Mouse (Mus musculus) kidney, adult 10 weeks (tissue): ENCODE data around the gene Gm20388. TPM values are rescaled to one million over a fixed set of nuclear protein-coding genes. Genes with fewer than 3 reads are reported as not detected.

Source experiments
- polyA plus RNA-seq: library from polyadenylated mRNA; stranded (reverse); fragments of 350-450 nt; fragmentation: Illumina TruSeq; extraction: RNeasy Lipid Tissue Mini Kit (QIAGEN cat#74804); gene quantifications from one replicate; pipeline ENCODE4 v1.2.3, GENCODE M21; 2014; ENCODE audit warnings: low read depth, low replicate concordance

The Gm20388 gene
- polyA plus RNA-seq: 3.9 TPM

DNA sequence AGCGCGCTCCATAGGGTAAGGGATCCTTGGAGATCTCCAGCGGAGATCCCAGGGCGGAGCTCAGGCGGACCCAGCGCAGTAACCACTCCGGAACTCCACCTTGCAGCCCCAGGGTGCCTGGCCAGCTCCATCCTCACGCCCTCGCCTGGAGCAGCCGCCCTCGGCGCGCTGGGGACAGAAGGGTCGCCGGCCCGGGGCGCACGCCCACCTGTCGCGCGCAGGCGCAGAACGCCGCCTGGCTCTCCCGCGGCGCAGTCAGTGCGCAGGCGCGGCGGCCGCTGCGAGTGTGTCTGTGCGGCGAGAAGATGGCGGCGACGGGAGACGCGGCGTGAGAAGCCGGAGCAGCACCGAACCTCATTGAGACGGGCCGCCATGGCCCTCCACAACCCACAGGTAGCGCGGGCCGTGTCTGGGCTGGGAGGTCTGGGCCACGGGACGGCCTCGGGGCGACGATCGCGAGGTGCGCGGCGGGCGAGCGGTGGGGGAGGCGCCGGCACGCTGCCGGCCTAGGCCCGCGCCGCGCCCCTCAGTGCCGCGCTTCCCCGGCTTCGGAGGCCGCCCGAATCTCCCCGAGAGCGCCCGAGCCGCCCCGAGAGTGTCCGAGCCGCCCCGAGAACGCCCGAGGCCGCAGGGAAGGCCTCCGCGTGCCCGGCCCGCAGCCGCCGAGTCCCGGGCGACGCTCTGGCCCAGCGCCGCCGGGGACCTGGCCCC, at the start of gene Gm20388:
Gm20388 (plus strand) TSS at position 295 of the 711 bp plus-strand sequence.

DNA sequence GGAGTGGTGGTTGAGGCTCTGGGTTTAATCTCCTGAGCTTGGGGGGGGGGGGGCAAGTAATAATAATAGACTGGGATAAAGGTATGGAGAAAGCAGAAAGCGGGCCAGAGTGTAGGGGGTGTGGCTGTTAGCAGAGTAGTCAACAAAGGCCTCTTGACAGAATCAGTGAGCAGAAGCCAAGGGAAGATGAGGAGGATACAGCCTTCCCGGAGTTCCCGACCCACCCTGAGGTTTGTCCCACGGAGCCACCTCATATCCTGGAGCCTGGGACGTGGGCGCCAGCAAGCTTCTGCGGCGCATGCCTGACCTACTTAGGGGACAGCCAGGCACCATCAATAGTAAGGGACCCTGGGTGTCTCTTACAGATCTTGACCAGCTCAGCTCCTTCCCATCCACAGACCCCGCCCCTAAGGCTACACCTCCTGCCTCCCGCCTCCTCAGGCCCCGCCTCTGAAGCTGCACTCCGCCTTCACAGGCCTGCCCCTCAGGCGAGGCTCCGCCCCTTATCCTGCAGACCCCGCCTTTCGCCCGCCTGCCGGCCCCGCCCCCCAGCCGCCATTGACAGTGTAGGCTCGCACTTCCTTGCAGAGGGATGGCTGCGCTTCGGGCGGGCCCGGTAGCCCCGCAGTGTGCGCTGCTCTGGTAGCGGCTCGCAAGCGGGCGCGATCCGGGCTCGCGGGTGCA, 48.8 kb upstream of the Gm20388 start, which contains the start of gene Klhl36:
Klhl36 (plus strand) TSS at position 561 of the 684 bp plus-strand sequence.

DNA sequence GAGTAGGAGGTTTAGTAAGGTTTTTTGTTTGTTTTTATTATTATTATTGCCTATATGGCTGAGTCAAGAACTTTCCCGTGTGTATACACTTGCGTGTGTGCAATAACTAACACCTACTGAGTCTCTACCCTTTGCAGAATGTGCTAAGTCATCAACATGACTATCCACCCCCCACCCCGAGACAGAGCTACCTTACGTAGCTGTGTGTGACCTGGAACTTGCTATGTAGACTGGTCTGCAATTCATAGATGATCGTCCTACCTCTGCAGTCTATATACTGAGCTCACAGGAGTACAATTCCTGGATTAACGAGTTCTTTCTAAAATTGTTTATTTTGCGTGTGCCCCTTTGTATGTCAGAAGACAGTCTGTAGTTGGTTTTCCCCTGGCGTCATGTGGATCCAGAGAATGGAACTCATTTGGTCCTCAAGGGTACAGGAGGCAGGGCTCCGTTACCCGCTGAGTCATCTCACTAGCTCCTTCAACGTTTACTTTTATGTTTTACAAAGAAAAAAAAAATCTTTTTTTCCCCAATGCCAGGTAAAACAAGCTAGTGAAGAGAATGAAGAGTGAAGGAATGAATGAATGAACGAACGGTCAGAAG, 596 bp upstream of the Gm20388 start, which contains the start of gene Usp10:
Usp10 (plus strand) TSS at position 417 of the 603 bp plus-strand sequence.

DNA sequence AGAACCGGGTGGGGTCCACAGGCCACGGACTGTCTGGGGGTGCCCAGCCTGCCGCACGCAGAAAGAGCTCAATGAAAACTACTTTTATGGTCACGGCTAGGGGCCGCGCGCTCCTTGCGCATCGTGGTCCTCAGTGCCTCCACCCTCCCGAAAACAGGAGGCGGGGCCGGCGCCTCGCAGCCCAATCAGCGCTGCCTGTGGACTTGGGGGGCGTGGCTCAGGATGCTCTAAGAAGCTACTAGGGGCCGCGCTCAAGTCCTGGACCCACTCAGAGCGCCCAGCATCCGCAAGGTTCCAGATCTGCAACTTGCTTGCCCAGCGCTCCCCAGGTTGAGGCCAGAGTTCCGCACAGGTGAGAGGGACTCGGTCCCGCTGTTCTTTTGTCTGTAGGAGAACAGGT, 81.6 kb downstream of the Gm20388 start, which contains the start of gene Crispld2:
Crispld2 (plus strand) TSS at position 190 of the 400 bp plus-strand sequence.

DNA sequence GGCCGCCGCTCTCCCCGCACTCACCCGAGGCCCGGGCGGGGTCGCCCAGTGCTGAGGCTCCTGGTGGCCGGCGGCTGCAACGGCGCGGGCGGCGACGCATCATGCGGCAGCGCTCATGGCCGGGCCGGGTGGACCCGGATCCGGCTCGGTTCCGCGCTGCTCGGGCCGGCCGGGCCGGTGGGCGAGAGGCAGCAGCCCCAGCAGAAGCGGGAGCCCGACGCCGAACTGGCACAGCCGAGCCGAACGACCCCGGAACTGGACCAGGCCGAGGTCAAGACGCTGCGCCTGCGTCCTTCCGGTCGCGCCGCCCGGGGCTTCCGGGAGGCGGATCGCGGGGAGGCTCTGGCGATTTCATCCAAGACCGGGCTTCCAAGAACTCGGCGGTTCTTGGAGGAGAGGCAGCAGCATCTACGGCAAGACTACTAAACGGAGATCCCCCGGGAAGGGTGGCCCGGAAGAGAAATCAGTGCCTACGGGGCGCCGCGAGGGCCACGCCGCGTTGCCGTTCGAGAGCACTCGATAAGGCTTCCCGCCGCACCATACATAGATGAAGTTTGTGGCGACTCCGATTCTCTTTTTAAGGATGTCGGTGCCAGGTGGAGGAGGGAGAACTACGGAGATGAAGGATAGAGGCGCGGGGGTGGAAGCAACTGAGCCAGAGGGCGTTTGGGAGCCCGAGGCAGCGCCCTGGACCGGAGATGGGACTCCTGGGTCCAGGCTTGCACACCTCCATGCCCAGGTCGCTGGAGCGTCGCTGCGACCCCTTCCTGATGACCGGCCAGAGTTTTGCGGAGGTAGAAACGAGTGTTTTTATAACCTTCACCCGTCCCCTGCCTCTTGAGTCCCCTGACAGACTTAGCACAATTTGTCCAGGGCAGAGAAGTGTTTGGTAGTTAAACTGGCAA, 190.7 kb downstream of the Gm20388 start, which contains the start of gene Zdhhc7:
Zdhhc7 (minus strand) TSS at position 415 of the 905 bp plus-strand sequence.

DNA sequence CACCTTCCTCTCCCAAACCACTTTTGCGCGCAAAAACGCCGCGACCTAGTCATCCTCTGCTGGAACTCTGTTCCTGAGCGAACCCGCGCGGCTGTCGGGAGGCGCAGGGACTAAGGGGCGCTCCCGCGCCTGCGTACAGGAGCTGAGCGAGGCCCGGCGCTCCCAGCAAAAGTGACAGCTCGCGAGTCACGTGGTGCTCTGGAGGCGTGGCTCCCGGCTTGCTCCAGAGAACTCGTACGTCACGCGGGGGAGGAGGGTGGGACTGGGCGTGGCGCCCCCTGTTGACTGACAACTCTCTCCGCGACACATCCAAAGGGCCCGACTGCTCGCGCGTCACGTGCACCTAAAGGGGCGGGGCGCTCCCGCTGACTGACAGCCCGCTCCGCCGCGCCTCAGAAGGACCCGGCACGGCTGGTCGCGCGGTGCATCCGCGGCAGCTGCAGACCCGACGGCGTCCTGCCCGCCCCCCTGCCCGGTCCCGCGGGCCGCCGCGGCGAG, 203.2 kb downstream of the Gm20388 start, which contains the start of gene 6430548M08Rik:
6430548M08Rik (plus strand) TSS at position 395 of the 498 bp plus-strand sequence.

DNA sequence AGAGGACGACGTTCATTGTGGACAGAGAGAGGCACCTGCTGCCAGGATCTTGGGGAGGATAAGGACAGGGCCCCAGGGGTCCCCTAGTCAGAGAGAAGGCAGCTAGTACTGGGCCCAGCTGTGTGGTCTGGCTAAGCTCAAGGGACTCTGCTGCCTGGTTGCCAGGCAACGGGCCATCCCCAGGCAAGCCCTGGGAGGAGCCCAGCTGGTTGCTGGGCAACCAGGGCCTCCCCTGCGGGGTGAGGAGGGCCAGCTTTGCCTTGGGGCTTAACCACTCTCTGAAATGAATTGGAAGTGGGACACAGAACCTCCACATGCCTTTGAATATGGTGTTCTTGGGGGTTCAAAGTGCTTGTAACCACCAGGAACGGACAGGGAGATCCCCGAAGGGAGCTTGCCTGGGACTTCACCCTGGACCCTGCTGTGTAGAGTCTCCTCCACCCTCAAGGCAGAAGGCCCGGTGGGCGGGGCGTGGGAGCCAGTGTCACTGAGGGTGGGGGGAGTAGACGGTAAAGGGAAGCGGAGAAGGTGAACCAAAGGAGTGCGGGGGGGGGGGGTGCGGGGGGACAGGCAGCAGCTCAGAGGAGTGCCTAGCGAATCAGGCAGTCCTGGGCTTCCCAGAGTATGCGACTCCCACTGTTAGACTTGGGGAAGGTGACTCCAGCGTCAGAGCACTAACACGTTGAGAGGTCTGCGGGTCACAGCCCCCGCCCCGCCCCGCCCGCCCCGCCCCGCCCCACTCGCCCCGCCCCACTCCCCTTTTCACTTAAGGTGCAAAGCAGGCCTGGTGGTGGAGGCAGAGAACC, 266.9 kb downstream of the Gm20388 start, which contains the start of gene Fam92b:
Fam92b (minus strand) TSS at position 149 of the 806 bp plus-strand sequence.

DNA sequence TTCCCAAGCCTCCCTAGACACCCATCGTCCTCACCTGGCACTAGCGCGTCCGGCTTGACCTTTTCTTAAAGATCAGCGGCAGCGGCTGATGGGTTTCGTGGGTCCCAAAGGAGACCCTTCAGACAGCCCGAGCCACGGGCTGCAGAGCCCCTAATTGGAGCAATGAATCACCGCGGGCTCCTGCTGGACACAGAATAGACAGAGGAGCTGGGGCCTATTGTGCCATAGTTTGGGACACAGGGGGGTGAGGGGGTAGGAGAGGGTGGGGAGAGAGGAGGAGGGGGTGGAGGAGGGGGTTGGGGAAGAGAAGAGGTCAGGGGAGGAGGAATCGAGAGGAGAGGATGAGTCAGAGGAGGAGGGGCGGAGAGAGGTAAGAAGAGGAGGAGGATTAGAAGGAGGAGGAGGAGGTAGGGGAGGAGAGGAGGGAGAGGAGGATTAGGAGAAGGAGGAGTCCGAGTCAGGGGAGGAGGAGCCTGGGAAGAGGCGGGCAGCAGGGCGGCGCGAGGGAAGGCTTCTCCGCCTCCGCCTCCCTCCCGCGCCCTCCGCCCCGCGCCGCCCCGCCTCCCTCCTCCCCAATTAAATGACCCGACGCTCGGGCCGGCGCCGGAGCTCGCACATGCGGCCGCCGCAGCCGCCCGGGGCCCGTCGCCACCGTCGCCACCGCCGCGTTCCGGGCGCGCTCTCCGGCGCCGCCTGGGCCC, 317.4 kb downstream of the Gm20388 start, which contains the start of gene Gse1:
Gse1 (plus strand) TSS at position 566 of the 701 bp plus-strand sequence.

DNA sequence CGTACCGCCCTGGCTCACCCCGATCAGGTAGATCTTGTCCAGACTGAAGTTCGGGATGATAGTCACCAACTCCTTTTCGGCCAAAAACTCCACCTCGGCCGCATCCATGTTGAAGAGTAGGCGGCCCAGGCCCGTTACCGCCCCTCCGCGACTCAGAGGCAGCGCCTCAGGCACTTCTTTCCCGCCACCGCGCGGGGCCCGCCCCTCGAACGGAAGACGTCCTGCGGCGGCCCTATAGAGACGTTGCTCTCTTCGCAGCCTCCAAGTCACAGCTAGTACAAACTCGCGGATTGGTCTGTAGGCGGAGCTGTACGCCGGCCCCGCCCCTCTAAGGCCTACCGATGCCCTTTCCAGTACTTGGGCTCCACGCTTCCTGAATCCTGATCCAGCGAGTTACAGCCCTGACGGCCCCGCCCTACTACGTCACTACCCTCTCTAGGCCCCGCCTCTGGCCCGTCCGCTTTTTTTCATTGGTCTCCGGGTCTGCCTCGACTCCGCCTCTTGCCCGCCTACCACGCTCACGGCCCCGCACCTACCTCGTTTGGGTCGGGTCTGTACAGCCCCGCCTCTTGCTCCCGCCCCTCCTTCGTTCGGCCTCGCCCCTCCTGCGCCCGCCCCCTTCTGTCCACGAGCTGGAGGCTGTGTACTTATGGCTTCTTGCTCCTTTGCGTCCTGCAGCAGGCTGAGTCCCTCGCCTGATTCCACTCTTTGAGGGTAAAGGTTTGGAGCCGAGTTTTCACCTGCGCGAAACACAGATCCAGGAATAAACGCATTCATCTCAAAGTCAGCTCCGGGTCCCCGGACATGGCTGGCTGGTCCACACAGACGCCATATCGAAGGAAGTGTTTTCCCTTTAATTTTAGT, 678.5 kb downstream of the Gm20388 start, which contains the start of gene Gins2:
Gins2 (minus strand) TSS at position 397 of the 864 bp plus-strand sequence.

DNA sequence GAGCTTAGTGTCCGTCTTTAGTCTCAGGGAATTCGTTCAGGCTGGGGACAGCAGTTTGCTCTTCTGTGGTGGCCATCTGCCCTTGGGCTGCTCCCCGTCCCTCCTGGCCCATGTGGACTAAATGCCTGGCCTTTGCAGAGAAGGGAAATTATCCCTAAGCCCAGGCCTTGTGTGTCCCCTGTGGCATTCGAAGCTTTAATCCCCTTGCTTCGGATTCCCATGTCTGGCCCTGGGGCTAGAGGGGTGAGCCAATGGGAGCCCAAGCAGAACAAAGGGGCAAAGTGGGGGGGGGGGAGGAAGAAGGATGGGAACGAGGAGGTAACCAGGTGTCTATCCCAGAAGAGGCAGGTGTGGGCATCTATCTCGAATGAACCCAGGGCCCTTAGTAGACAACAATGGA, 736.9 kb downstream of the Gm20388 start, which contains the start of gene 1190005I06Rik:
1190005I06Rik (minus strand) TSS at position 101 of the 400 bp plus-strand sequence.

DNA sequence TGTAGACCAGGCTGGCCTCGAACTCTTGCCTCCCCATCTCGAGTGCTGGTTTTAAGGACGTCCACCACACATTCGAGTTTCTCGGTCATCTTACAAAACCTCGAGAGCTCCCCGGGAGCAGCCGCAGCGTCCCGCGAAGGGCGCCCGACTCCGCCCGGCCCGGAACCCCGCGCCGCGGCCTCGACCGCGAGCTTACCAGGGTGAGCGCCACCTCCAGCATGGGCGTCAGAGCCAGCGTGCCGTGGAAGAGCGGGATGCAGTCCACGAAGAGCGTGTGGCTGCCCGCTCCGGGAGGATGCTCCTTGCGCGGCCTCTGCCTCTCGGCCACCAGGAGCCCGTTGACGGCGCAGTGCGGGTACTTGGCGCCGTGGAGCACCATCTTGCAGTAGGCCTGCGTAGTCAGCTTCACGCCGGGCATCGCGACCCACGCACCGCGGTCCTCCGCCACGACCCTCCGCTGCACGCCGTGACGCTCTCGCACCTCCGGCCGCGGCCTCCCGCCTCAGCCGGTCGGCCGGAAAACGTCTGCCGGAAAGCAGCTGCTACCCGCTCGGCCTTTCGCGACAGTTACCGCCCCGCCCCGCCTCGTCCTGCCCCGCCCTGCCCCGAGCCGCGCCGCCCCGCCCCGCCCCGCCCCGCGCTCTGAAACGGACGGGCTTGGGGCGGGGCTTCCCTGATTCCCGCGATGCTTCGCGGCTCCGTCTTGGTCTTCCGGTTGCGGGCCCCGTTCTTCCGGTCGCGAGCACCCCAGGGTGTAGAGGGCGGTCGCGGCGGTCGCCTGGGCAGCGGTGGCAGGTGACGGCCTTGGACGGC, 757.1 kb downstream of the Gm20388 start, which contains the start of the genes Gm27021 and Cox4i1:
Gm27021 (minus strand) TSS at position 519 of the 813 bp plus-strand sequence.
Cox4i1 (plus strand) TSS at position 662 of the 813 bp plus-strand sequence.

DNA sequence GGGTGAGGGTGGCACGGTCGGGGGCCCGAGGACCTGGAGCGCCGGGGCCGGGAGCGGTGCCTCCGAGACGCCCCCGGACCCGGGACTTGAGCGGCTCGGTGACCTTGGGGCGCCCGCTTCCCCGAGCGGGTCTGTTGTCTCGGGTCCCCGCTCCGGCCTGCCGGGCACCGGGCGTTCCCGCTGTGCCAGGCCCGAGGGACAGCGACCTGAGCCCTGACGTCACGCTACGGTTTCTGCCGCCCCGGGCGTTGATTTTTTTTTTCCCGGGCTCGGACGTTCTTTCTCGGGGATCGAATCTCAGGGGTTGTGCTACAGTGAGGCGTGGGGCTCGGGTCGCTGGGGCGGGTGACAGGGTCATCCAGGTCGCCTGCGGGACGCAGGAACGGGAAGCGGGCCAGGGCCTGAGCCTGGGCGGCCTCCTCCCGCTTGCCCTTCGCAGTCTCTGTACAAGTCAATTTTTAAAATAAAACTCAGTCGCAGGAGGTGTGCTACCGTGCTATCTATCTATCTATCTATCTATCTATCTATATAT, 757.8 kb downstream of the Gm20388 start, which contains the start of gene Emc8:
Emc8 (minus strand) TSS at position 200 of the 532 bp plus-strand sequence.

DNA sequence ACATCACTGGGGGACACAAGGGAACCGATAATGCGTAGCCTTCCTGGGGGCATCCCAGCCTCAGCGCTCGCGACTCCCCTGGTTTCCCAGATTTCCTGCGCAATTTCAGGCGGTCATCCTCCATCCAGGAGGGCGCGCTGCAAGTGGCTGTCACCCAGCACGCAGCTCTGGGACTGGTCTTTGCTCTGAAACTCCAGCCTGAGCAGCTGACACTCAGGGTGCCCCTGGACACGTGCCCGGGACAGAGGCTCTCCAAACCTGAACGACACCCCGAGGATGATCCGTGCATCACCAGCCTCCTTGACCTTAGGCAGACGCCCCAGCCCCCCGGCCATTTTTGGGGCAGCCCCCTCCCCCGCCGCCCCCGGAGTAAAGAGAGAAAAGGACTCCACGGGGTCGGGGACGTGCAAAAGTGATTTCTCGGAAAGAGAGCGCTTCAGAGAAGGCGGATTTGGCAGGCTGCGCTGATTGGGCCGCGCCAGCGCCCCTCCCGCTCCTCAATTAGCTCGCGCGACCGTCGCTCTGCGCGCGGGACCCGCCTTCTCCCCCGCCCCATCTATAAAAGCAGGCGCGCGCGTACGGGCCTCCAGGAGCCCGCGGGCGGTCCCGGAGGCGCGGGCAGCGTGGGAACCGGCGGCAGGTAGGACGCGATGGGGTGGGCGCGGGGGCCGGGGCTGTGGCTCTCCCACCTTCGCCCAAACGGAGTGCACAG, 825.3 kb downstream of the Gm20388 start, which contains the start of gene Irf8:
Irf8 (plus strand) TSS at position 589 of the 712 bp plus-strand sequence.

DNA sequence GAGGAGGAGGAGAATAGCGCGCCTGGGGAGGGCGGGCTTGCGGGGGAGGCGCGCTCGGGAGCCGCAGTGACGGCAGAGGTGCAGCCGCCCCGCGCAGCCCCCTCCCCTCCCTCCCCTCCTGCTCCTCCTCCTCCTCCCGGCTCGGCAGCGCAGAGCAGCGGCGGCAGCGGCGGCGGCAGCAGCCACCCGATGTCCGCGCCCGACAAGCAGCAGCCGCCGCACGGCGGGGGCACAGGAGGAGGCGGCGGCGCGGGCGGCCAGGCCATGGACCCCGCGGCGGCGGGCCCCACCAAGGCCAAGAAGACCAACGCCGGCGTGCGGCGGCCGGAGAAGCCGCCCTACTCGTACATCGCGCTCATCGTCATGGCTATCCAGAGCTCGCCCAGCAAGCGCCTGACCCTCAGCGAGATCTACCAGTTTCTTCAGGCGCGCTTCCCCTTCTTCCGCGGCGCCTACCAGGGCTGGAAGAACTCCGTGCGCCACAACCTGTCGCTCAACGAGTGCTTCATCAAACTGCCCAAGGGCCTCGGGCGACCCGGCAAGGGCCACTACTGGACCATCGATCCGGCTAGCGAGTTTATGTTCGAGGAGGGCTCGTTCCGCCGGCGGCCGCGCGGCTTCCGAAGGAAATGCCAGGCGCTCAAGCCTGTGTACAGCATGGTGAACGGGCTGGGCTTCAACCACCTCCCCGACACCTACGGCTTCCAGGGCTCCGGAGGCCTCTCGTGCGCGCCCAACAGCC, 1173.7 kb downstream of the Gm20388 start, which contains the start of gene Foxf1:
Foxf1 (plus strand) TSS at position 177 of the 742 bp plus-strand sequence.

